Mouse (Mus musculus) liver, adult 2 months (tissue): ENCODE measurements around the gene Lmtk3. TPM values are rescaled to one million over a fixed set of nuclear protein-coding genes. Genes with fewer than 3 reads are reported as not detected.
A peak's percentile ranks its signal among the peaks of the same experiment; 100 is the strongest.

Source experiments
- DNase-seq: peaks from one replicate; pipeline ENCODE4 v3.0.0-alpha.2; 2011; ENCODE audit warnings: low read depth, low spot score; ENCODE audit errors: extremely low read depth
- H3K27ac ChIP-seq: fragments of 200-500 bp; replicated peaks from 2 replicates; pipeline ENCODE4 v1.5.1; 2012; ENCODE audit warnings: low read depth, mild to moderate bottlenecking, control low read depth, inconsistent platforms, low read length; ENCODE audit not compliant: insufficient read depth
- H3K27me3 ChIP-seq: fragments of 200-500 bp; 2 replicates; pipeline ENCODE4 v1.6.1; 2012; ENCODE audit warnings: mild to moderate bottlenecking, moderate library complexity, low read length, inconsistent platforms; ENCODE audit not compliant: control insufficient read depth, insufficient read depth
- H3K36me3 ChIP-seq: fragments of 200-500 bp; 2 replicates; pipeline ENCODE4 v1.6.1; 2012; ENCODE audit warnings: low read length, inconsistent platforms; ENCODE audit not compliant: control insufficient read depth, insufficient read depth
- H3K4me1 ChIP-seq: fragments of 200-500 bp; 2 replicates; pipeline ENCODE4 v1.6.1; 2011; ENCODE audit warnings: low read length; ENCODE audit not compliant: control insufficient read depth, insufficient read depth
- H3K4me3 ChIP-seq: fragments of 200-500 bp; 2 replicates; pipeline ENCODE4 v1.5.1; 2011; ENCODE audit warnings: low read depth, mild to moderate bottlenecking, control low read depth, low read length, moderate library complexity; ENCODE audit not compliant: insufficient read depth
- H3K79me2 ChIP-seq: fragments of 200-500 bp; 2 replicates; pipeline ENCODE4 v1.6.1; 2012; ENCODE audit warnings: inconsistent platforms, mild to moderate bottlenecking, low read length, moderate library complexity; ENCODE audit not compliant: control insufficient read depth, insufficient read depth
- H3K9ac ChIP-seq: fragments of 200-500 bp; 2 replicates; pipeline ENCODE4 v1.6.1; 2012; ENCODE audit warnings: low read depth, mild to moderate bottlenecking, control low read depth, inconsistent platforms, low read length
- CTCF ChIP-seq: fragments of 200-500 bp; IDR thresholded peaks from 2 replicates; pipeline ENCODE4 v1.5.1; 2011; ENCODE audit warnings: low read depth, low read length, control low read depth
- POLR2A ChIP-seq: fragments of 200-500 bp; IDR thresholded peaks from 2 replicates; pipeline ENCODE4 v1.6.1; 2011; ENCODE audit warnings: low read length, control low read depth; ENCODE audit not compliant: insufficient read depth; ENCODE audit errors: extremely low read depth
- WGBS: fragments of 180-500 bp; shearing (Covaris S2); methylation state at CpG from one replicate; pipeline ENCODE4 v1.1.7; 2018; 5-methylcytosine and 5-hydroxymethylcytosine counted together
- polyA plus RNA-seq: library from polyadenylated mRNA; depleted of rRNA; stranded (reverse); fragments of >200 nt; gene quantifications from 2 replicates; pipeline ENCODE4 v1.2.3, GENCODE M21; 2012
- total RNA-seq: library from RNA; depleted of rRNA; stranded (reverse); fragments of >200 nt; gene quantifications from 2 replicates; pipeline ENCODE4 v1.2.3, GENCODE M21; 2014

Gene Lmtk3
- total and polyA plus RNA-seq, 2 experiments = 0.02 TPM; not detected in 1

GRCm38 (mm10) chr7:45801348-45801747 lies 17.8 kb downstream of the Lmtk3 start:
- WGBS = 1% methylated on average over 12 of the region's 12 CpGs
- H3K9ac ChIP-seq = no peak overlapping the region
- no peak overlapping the region; the same call in 1 of the 2 replicates for H3K4me3 ChIP-seq
- H3K36me3 ChIP-seq = no peaks in the 10 kb centered on the region
- TF ChIP-seq CTCF = peak; percentile 100
- TF ChIP-seq POLR2A = no peak
- peaks cover 3% of the 10 kb centered on the region; the same call in 1 of the 2 replicates for H3K4me1 ChIP-seq
- peaks cover 8% of the 10 kb centered on the region; the same call in 1 of the 2 replicates for H3K27me3 ChIP-seq
- peak; percentile 74 for DNase-seq
- H3K27ac ChIP-seq = no peak overlapping the region
- H3K79me2 ChIP-seq = no peaks in the 10 kb centered on the region

DNA sequence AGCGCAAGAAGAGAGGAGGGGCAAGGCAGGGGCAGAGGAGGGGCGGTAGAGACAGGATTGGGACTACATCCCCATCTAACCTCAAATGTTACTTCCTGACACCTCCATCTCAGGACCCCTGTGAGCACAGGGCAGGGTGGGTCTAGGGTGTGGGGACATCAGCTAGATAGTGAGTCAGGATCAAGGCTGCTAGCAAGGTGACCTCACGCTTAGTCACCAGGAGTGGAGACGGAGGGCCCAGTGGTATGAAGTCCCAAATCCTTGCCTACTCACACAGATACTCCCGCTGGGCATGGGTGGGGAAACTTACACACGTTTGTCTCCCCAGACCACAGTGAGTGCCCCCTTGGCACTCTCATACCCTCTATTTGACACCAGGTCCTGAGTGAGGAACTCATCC lies 19.0 kb downstream of the Lmtk3 start:
- peaks cover 3% of the 10 kb centered on the region; the same call in 1 of the 2 replicates for H3K4me1 ChIP-seq
- H3K4me3 ChIP-seq = no peak overlapping the region
- no peak for TF ChIP-seq CTCF
- no peak for DNase-seq
- H3K27me3 ChIP-seq = peaks cover 8% of the 10 kb centered on the region; the same call in 1 of the 2 replicates
- WGBS = 90% methylated on average over 6 of the region's 6 CpGs
- no peak overlapping the region for H3K27ac ChIP-seq
- no peaks in the 10 kb centered on the region for H3K79me2 ChIP-seq
- H3K36me3 ChIP-seq = peaks cover 2% of the 10 kb centered on the region; the same call in 1 of the 2 replicates
- H3K9ac ChIP-seq = no peak overlapping the region

GRCm38 (mm10) chr7:45805941-45806340 lies 22.4 kb downstream of the Lmtk3 start:
- 69% methylated on average over 5 of the region's 5 CpGs for WGBS
- peaks cover 18% of the 10 kb centered on the region for H3K36me3 ChIP-seq
- TF ChIP-seq POLR2A (no peak), CTCF (no peak)

DNA sequence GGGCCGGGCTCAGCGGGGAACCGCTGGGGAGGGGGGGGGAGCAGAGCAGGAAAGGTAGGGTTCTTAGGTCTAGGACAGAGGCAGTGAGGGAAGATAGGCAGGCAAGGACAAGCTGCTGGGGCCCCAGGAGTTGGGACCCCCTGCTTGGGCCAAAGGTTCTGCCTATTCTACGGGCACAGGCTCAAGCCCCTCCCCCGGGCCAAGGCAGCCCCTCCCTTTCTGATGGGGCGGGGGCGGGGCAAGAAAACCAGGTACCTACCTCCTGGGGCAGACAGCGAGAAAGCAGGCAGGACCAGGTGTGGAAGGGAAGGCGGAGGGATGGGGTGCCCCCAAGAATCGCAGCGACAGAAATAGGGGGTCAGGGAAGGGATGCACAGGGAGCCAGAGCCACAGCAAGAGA lies 24.9 kb downstream of the Lmtk3 start:
- no peak overlapping the region for H3K4me3 ChIP-seq
- H3K36me3 ChIP-seq = peaks cover 28% of the 10 kb centered on the region
- H3K9ac ChIP-seq = no peak overlapping the region
- H3K79me2 ChIP-seq = peaks cover 2% of the 10 kb centered on the region; the same call in 1 of the 2 replicates
- no peak overlapping the region for H3K27ac ChIP-seq
- H3K4me1 ChIP-seq = peaks cover 5% of the 10 kb centered on the region
- DNase-seq = no peak
- TF ChIP-seq POLR2A (no peak), CTCF (no peak)
- no peaks in the 10 kb centered on the region for H3K27me3 ChIP-seq
- 82% methylated on average over 11 of the region's 11 CpGs for WGBS

More at GRCm38 (mm10) chr7:45805941-45806340, 22.4 kb downstream of the Lmtk3 start:
- no peak overlapping the region for H3K27ac ChIP-seq
- no peak overlapping the region for H3K9ac ChIP-seq
- H3K4me3 ChIP-seq = no peak overlapping the region
- 0 out of 2 replicates have a peak, but pooled peaks cover 3% of the 10 kb centered on the region for H3K4me1 ChIP-seq
- no peaks in the 10 kb centered on the region for H3K27me3 ChIP-seq
- H3K79me2 ChIP-seq = no peaks in the 10 kb centered on the region
- DNase-seq = no peak

- Histone ChIP-seq H3K9ac (no peak overlapping the region), H3K4me1 (peaks cover 6% of the 10 kb centered on the region), H3K4me3 (no peak overlapping the region), H3K27me3 (no peaks in the 10 kb centered on the region), H3K79me2 (peaks cover 3% of the 10 kb centered on the region; the same call in 1 of the 2 replicates), H3K36me3 (peaks cover 28% of the 10 kb centered on the region), H3K27ac (no peak overlapping the region)
- no peak for DNase-seq
- TF ChIP-seq POLR2A (no peak), CTCF (no peak)
- WGBS = 90% methylated on average over 14 of the region's 14 CpGs
Measured at GRCm38 (mm10) chr7:45809276-45810075, 25.9 kb downstream of the Lmtk3 start.

GRCm38 (mm10) chr7:45812921-45813320 lies 29.4 kb downstream of the Lmtk3 start:
- WGBS = 88% methylated on average over 8 of the region's 8 CpGs
- Histone ChIP-seq H3K36me3 (peaks cover 22% of the 10 kb centered on the region), H3K79me2 (peaks cover 3% of the 10 kb centered on the region; the same call in 1 of the 2 replicates), H3K4me1 (peaks cover 6% of the 10 kb centered on the region), H3K9ac (no peak overlapping the region), H3K27ac (no peak overlapping the region), H3K4me3 (no peak overlapping the region), H3K27me3 (no peaks in the 10 kb centered on the region)
- DNase-seq = no peak
- no peak for TF ChIP-seq POLR2A
- no peak for TF ChIP-seq CTCF
